Mouse (Mus musculus) myocyte (in vitro differentiated cells): ENCODE measurements around the gene Hmox1.

Experiments used
- CEBPB ChIP-seq: IDR thresholded peaks from 2 replicates; pipeline ENCODE4 v1.6.1; 2011; ENCODE audit warnings: mild to moderate bottlenecking, moderate library complexity; ENCODE audit not compliant: poor library complexity, insufficient read depth, severe bottlenecking
- E2F4 ChIP-seq: IDR thresholded peaks from one replicate; pipeline ENCODE4 v1.6.1; 2011; ENCODE audit warnings: mild to moderate bottlenecking, control low read depth, moderate library complexity; ENCODE audit not compliant: insufficient read depth
- MAX ChIP-seq: IDR thresholded peaks from one replicate; pipeline ENCODE4 v1.6.1; 2011; ENCODE audit warnings: low read depth, mild to moderate bottlenecking, control low read depth
- MYOD1 ChIP-seq, 3 experiments: IDR thresholded peaks; one replicate each; pipeline ENCODE4 v1.6.1; 2011; ENCODE audit warnings: control low read depth in 2 of 3, low read depth in 2 of 3, mild to moderate bottlenecking in 2 of 3, moderate library complexity in 1 of 3; ENCODE audit not compliant: insufficient read length in 2 of 3, control insufficient read depth in 1 of 3
- MYOG ChIP-seq, 3 experiments: IDR thresholded peaks; one replicate each; pipeline ENCODE4 v1.6.1; 2011; ENCODE audit warnings: control low read depth in 2 of 3, low read depth in 2 of 3, mild to moderate bottlenecking in 2 of 3; ENCODE audit not compliant: insufficient read length in 2 of 3, control insufficient read depth in 1 of 3, insufficient read depth in 1 of 3
- POLR2A ChIP-seq: IDR thresholded peaks from one replicate; pipeline ENCODE4 v1.6.1; 2011; ENCODE audit warnings: low read depth, mild to moderate bottlenecking, control low read depth, moderate library complexity; ENCODE audit not compliant: insufficient read length
- POLR2AphosphoS2 ChIP-seq: IDR thresholded peaks from one replicate; pipeline ENCODE4 v1.6.1; 2011; ENCODE audit warnings: low read depth, control low read depth; ENCODE audit not compliant: insufficient read length
- REST ChIP-seq: IDR thresholded peaks from one replicate; pipeline ENCODE4 v1.6.1; 2011; ENCODE audit warnings: mild to moderate bottlenecking, control low read depth, moderate library complexity; ENCODE audit not compliant: insufficient read depth, insufficient read length
- SRF ChIP-seq: IDR thresholded peaks from one replicate; pipeline ENCODE4 v1.6.1; 2011; ENCODE audit warnings: low read depth; ENCODE audit not compliant: control insufficient read depth, insufficient read length
- TCF12 ChIP-seq: IDR thresholded peaks from one replicate; pipeline ENCODE4 v1.6.1; 2011; ENCODE audit warnings: mild to moderate bottlenecking, control low read depth; ENCODE audit not compliant: poor library complexity, insufficient read depth, severe bottlenecking
- TCF3 ChIP-seq: IDR thresholded peaks from one replicate; pipeline ENCODE4 v1.6.1; 2011; ENCODE audit warnings: low read depth, control low read depth; ENCODE audit not compliant: insufficient read length
- USF1 ChIP-seq: IDR thresholded peaks from one replicate; pipeline ENCODE4 v1.6.1; 2011; ENCODE audit warnings: low read depth, mild to moderate bottlenecking, control low read depth, moderate library complexity

- no peak for TF ChIP-seq REST
- no peak for TF ChIP-seq E2F4
- TF ChIP-seq TCF3, result no peak
- TF ChIP-seq USF1, result no peak
- no peak for TF ChIP-seq POLR2AphosphoS2
- no peak for TF ChIP-seq MAX
- no peak for TF ChIP-seq POLR2A
- TF ChIP-seq TCF12, result no peak
- no peak for TF ChIP-seq CEBPB
- no peak for TF ChIP-seq MYOG (IDR thresholded peaks at IDR 0.05; ENCODE audit: control insufficient read depth in 1 of 3, insufficient read depth in 1 of 3, insufficient read length in 2 of 3, low read depth in 2 of 3)
- no peak for TF ChIP-seq SRF
- no peak for TF ChIP-seq MYOD1 (IDR thresholded peaks at IDR 0.05; ENCODE audit: control insufficient read depth in 1 of 3, insufficient read length in 2 of 3, low read depth in 2 of 3)
These were observed 16.7 kb downstream of the Hmox1 start for GRCm38 (mm10) chr8:75110093-75110492.
